17 mouse cellular contexts compared by ENCODE assay signal in the genomic region with DNA sequence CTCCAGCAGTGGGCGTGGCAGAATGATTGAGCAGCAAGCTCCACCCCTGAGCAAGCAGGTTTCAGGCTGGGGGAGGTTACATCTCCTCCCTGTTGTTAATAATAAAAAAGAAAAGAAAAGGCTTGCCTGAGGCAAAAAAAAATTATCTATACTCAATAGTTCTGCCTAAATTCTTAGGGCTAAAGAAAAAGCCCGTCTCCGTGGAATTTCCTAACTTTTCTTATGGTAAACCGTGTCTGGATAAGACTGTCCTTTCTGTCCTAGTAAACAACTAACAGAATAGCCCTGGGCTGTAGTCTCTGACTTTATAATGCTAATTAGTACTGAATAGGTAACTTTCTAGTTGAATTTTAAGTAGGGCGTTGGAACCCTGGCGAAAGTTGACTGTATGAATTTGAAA. TPM values are rescaled to one million over a fixed set of nuclear protein-coding genes. Genes with fewer than 3 reads are reported as not detected.
"Had no signal": no experiment of that assay in that cellular context is flagged by ENCODE, and none has a peak within 500 bp of the region (broad histone marks: within the 10 kb centered on the region; RNA-seq: fewer than 3 reads in every experiment).

No protein-coding gene starts in this region.

RNA-seq across cellular contexts. Expression of gene Cyp2b23, which starts 20.0 kb away (rescaled TPM):
- total RNA-seq: megakaryocyte progenitor cell, adult 5-6 weeks; midbrain, postnatal 0 days; monocyte, adult 5-6 weeks; neutrophil, adult 5-6 weeks had no signal
- polyA plus RNA-seq: liver, postnatal 0 days; lung, adult 2 months; lung, embryonic 15.5 days; lung, postnatal 0 days; macrophage; midbrain, embryonic 13.5 days; midbrain, embryonic 15.5 days; midbrain, postnatal 0 days; neural tube, embryonic 12.5 days; neural tube, embryonic 14.5 days; spleen, adult 2 months; stomach, embryonic 15.5 days; stomach, postnatal 0 days; urinary bladder, adult 2 months had no signal

RNA-seq across cellular contexts. Expression of gene Cyp2b19, which starts 50.8 kb away (rescaled TPM):
- total RNA-seq: megakaryocyte progenitor cell, adult 5-6 weeks; monocyte, adult 5-6 weeks; neutrophil, adult 5-6 weeks had no signal
- polyA plus RNA-seq: liver, postnatal 0 days; lung, embryonic 15.5 days; macrophage; spleen, adult 2 months; stomach, embryonic 15.5 days; urinary bladder, adult 2 months had no signal
